Mouse (Mus musculus) embryo, embryonic 10.5 days (tissue): ENCODE data around the gene Gm17019.
"Not testable (repeated sequence)": the region's sequence is repeated elsewhere in the genome, so short reads cannot be mapped to it uniquely, and the experiment has no call there.

ENCODE experiments used
- DNase-seq: peaks from one replicate; pipeline ENCODE4 v3.0.0-alpha.2; 2015; ENCODE audit warnings: low spot score

Gene Gm17019

DNA sequence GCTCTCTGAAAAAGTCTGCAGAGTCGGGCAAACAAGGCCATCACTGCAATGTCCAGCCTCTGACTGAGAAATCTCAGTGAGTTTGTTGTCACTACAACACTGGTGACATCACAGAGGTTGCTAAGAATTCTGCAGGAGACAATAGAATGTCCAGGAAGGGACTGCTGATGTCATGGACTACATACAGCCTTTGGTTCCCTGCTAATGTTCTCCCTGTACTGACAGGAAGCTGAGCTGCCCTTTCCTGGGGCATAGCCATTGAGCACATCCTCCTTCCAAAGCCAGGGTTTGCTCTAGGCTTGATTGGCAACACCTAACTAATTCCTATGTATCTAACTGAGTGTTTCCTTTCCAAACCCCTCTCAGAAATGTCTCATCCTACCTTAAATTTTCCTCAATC is at the start of gene Gm17019:
TSS of gene Gm17019 (minus strand) at position 101 of the 400 bp plus-strand sequence.
- not testable (repeated sequence) for DNase-seq

DNA sequence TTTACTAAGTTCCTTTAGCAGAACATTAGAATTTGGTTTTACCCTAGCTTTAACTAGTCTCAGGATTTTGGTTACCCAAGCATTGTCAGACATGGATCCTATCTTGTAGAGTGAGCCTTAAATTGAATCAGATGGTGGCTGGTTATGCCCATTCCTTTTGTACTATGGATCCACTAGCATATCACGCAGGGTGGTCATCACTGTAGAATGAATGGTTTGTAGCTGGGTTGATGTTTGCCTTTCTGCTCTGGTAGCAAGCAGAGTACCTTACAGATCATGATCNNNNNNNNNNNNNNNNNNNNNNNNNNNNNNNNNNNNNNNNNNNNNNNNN is 29.6 kb upstream of the Gm17019 start:
- not testable (repeated sequence) for DNase-seq

DNA sequence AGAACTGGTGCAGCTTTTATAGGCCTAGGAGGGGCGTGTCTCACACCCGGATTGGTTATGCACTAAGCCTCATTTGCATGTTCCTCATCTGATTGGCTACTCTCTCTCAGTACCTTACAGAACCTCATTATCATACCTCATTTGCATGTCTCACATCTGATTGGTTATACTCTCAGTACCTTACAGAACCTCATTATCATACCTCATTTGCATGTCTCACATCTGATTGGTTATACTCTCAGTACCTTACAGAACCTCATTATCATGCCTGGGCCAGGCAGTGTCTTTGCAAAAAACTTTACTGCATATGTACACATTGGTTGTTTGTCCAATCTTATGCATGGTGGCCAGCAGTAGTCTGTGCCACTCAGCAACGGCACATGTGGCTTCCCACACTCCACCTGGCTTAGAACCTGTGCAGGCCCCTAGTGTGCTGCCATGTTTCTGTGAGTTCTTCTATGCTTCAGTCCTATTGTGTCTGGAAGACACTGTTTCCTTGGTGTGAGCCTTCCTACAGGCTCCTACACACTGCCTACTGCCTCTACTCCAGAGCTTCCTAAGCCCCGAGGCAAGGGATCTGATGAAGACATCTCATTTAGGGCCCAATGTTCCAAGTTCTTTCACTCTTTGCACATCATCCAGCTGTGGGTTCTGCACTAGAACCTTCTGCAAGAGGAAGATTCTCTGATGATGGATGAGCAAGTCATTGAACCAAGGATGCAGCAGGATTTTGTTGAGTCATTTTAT is 29.0 kb upstream of the Gm17019 start:
- not testable (repeated sequence) for DNase-seq

DNA sequence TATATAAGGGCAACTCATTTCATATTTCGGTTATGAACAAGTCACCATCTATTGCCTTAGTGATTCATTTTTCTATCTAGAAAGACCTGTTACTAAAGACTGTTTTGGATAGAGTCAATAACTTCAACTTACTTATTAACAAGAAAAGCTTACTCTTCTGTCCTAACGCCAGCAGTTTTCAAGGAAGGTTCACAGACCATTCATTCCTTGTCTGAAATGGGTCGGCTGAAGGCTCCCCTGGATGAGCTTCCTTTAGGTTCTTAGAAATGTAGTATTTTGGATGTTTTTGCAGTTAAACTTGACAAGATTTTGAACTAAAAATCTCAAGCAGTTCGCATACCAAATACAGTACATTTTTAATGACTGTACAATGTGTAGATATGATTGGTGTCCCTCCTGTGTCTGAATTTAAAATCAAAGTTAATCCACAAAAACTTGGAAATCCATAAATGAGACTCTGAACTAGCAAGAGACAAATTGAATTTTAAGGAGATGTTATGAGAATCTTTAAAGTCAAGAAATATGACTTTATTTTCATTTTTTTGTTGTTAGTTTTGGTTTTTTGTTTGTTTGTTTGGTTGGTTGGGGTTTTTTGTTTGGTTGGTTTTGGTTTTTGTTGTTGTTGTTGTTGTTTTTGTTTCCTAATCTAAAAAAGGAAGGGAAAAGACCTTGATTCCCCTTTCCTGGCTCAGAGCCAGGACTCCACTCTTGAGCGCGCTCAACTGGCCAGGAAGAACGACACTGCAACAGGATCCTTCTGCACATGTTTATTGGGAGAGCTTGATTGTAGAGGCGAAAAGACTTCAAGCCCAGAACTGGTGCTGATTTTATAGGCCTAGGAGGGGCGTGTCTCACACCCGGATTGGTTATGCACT is 21.6 kb upstream of the Gm17019 start:
- DNase-seq: not testable (repeated sequence)

DNA sequence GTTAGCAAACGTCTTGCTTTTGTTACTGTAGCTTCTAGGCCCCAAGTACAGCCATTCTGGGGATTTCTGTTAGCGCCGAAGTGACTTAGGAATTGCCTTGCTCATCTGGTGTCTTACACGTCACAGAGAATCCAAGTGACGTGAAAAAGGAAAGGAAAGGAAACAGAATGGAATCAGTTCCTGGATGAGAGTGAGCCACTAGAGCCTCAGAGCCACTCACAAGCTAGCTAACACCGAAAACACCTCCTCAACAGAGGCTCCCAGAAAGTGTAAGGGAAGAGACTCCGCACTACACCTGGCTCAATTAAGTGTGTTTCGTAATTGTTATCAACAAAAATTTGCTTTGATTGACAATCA is 20.8 kb upstream of the Gm17019 start:
- DNase-seq: not testable (repeated sequence)

DNA sequence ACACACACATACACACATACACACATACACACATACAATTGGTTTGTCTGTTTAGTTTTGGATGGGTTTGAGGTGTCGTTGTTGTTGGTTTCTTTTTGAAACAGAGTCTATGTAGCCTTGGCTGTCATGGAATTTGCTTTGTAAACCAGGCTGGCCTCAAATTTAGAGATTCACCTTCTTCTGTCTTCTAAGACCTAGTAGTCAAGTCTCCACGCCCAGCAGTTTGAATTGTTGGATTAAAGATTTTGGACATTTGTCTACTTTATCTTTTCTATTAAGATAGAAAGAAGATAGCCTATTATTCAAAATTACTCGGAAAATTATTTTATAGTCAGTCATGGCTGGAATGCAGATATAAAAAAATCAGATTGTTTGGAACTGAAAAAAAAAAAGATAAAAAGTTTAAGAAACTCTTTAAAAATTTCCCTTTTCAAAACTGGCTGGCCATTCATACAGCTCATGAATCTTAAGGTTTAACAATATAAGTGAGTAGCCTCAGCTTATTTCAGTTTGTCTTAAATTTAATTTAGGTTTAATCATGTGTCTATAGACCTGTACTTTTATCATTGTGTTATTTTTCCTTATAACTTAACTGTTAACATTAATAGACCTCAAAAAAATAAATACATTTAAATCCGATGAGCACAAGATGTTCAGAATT is 20.3 kb upstream of the Gm17019 start:
- not testable (repeated sequence) for DNase-seq

DNA sequence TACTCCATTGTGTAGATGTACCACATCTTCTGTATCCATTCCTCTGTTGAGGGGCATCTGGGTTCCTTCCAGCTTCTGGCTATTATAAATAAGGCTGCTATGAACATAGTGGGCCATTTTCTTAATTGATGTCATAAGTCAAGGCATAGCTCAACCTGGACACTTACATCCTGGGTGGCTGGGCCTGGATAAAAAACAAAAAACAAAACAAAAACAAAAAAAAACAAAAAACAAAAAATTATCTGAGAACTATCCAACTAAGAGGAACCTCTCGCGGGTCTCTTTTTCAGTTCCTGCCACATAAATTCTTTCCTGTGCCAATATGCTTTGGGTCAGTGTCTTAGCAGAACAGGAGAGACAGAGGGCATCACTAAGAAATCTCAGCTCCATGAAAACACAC is 18.0 kb upstream of the Gm17019 start:
- DNase-seq: not testable (repeated sequence)

DNA sequence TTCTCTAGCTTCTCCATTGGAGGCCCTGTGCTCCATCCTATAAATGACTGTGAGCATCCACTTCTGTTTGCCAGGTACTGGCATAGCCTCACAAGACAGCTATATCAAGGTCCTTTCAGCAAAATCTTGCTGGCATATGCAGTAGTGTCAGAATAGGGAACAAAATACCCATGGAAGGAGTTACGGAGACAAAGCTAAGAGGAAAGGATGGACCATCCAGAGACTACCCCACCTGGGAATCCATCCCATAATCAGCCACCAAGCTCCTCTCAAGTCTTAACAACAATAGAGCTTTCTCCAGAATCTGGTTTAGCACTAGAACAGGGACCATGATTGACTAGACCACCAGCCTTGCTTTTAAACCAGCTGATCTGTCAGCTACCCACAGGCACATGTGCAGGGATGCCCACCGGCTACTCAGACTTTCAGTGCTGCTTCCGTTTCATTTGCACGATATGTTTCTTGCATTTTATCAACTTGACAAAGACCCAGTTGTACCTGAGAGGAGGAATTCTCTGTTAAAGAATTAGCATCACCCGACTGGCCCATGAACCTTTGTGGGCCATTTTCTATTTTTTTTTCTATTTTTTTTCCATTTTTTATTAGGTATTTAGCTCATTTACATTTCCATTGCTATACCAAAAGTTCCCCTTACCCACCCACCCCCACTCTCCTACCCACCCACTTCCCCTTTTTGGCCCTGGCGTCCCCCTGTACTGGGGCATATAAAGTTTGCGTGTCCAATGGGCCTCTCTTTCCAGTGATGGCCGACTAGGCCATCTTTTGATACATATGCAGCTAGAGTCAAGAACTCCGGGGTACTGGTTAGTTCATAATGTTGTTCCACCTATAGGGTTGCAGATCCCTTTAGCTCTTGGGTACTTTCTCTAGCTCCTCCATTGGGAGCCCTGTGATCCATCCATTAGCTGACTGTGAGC is 12.3 kb upstream of the Gm17019 start:
- DNase-seq: not testable (repeated sequence)

DNA sequence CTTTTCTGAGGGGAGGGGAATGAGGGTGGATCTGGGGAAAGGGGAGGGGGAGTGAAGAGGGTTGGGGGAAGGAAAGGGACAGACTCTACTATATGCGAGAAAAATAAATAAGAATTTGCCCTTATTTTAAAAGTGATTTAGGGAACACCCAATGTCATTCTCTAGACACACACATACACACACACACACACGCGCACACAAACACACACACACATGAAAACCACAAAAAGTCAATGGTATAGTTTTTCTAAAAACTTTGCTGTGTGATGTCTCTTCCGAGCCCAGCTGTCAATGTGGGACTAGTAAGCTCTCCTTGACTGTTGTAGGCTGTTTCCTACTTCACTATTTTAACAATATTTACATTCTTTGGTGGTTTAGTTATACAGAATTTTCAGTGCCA is 8.0 kb upstream of the Gm17019 start:
- DNase-seq: not testable (repeated sequence)

DNA sequence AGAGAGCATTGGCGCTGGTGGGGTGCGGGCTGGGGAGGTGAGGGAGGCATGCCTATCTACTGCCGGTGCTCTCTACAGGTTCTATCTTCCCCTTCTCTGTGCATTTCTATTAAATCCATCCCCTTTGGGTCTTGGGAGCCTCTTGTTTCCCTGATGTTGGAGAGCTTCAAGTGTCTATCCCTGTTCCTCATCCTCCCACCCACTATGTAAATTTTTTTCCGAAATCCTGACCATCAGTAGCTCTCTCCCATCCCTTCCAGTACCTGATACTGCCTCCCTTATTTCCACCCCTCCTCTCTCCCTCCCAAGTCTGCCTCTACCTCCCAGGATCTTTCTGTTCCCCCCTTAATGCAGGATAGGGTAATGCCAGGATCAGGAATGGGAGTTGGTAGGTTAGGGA is 7.2 kb upstream of the Gm17019 start:
- peak; percentile 10 for DNase-seq

DNA sequence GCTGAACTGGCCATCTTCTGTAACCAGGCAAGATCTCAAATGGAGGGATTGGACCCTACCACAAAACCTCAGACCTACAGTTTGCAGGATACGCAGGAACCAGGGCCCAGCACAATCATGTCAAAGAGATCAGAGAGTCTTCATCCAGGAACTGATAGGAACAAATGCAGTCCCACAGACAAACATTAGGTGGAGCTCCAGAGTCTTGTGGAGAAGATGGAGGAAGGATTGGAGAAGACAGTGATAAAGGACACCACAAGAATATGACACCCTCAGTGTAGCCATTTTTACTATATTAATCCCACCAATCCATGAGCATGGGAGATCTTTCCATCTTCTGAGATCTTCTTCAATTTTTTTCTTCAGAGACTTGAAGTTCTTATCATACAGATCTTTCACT is 8.5 kb downstream of the Gm17019 start:
- DNase-seq: not testable (repeated sequence)

DNA sequence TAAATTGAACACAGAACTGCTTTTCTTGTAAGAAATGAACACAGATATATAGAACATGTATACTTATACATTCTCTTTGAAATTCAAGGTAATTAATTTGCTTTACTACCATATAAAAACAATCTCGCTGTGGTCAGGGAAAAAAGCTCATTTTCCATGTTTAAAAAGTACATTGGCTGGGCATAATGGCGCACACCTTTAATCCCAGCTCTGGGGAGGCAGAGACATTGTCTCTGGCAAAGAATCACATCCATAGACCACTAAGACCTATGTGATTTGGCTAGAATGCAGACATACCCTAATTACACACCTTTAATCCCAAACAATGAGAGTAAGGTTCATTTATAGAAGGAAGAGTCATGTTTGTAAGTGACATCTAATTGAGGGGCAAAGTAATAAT is 12.7 kb downstream of the Gm17019 start:
- DNase-seq: peak; percentile 1

DNA sequence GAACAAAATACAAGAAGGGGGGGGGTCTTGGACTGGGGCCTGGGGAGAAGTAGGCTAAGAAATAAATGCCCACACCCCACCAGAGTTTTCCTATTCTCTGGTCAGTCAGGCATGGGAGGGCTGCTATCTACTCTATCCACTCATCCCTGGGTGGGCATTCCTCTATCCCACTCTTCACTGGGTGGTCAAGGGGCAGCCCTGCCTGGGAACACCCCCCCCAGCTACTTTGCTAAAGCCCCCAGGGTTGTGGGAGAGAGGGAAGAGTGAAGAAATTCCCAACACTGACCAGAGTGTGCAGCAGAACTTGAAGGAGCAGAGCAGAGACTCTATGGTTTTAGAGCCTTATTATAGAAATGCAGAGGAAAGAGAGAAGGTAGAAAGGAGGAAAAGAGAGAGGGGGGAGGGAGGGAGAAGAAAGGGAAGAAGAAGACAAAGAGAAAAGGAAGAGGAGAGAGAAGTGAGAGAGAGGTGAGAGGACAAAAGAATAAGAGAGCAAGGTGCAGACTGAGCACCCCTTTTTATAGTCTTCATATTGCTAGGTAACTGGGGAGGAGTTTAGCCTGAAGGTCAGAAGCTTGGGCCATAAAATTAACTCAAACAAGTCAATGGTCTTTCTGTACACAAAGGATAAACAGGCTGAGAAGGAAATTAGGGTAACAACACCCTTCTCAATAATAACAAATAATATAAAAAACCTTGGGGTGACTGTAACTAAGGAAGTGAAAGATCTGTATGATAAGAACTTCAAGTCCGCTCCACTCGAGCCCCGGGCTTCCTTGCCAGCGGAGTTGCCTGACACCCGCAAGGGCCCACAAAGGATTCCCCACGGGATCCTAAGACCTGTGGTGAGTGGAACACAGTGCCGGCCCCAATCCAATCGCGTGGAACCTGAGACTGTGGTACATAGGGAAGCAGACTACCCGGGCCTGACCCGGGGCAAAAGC is 21.9 kb downstream of the Gm17019 start:
- DNase-seq: peak; percentile 0

DNA sequence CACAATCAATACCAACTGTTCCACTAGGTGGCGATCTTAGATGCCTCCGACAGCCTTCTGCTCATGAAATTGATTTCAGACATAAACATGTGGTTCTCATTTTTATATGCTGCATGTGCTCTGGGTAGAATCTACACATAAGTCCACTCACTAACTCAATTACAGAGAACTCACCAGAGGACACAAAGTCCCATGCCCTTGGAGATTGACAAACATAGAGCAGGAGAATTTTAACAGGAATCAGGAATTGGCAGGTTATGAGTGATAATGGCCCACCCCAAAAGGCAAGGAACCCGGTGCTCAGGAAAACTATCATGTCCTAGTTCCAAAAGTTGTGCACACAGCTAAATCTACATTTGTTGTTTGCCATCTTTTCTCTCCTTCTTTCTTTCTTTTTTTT is 25.9 kb downstream of the Gm17019 start:
- peak; percentile 0 for DNase-seq

DNA sequence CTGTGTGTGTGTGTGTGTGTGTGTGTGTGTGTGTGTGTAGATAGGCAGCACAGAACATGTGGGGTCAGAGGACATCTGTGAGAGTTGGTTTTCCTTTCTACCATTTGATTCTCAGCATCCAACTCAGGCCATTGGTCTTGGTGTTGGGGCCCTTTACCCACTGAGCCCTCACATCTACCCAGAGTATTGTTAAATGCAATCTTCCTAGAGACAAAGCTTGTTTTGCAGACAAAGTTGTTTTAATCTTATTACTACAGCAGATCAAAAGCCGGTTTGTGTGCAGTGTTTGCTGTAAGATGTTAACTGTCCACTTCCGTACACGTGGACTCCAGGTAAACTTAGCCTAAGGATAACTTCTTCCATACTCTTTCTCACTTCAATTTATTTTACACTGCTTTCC is 26.5 kb downstream of the Gm17019 start:
- peak; percentile 8 for DNase-seq

DNA sequence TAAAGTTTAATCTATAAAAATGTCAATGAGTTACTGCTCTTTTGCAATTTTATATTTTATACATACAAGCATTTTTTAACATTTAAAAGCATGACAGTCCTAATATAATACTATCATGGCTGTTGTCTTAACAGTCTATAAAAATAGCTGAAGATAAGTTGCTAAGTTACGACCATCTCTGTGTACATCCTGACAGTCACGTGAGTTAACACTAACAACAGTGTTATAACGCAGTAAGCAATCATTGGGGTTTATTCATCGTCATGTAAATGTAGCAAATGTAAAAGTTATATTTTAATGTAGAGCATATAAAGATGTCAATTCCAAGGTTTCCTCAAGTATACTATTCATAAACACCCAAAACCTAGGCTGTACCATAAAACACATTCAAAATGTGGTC is 27.2 kb downstream of the Gm17019 start:
- not testable (repeated sequence) for DNase-seq

DNA sequence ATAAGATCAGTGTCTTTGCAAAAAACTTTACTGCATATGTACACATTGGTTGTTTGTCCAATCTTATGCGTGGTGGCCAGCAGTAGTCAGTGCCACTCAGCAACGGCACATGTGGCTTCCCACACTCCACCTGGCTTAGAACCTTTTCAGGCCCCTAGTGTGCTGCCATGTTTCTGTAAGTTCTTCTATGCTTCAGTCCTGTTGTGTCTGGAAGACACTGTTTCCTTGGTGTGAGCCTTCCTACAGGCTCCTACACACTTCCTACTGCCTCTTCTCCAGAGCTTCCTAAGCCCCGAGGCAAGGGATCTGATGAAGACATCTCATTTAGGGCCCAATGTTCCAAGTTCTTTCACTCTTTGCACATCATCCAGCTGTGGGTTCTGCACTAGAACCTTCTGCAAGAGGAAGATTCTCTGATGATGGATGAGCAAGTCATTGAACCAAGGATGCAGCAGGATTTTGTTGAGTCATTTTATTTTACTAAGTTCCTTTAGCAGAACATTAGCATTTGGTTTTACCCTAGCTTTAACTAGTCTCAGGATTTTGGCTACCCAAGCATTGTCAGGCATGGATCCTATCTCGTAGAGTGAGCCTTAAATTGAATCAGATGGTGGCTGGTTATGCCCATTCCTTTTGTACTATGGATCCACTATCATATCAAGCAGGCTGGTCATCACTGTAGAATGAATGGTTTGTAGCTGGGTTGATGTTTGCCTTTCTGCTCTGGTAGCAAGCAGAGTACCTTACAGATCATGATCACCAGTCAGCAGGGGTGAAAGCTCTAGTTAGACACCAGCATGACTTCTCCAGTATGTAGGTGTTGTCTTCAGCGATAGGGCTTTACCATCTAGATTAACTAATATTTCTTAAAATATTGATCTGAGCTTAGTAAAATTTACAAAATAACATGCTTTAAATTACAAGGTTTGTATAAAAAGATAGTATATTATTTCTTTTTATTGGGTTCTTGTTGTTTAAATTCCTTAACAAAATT is 27.9 kb downstream of the Gm17019 start:
- not testable (repeated sequence) for DNase-seq

DNA sequence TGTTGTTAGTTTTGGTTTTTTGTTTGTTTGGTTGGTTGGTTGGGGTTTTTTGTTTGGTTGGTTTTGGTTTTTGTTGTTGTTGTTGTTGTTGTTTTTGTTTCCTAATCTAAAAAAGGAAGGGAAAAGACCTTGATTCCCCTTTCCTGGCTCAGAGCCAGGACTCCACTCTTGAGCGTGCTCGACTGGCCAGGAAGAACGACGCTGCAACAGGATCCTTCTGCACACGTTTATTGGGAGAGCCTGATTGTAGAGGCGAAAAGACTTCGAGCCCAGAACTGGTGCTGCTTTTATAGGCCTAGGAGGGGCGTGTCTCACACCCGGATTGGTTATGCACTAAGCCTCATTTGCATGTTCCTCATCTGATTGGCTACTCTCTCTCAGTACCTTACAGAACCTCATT is 34.7 kb downstream of the Gm17019 start:
- DNase-seq: not testable (repeated sequence)

DNA sequence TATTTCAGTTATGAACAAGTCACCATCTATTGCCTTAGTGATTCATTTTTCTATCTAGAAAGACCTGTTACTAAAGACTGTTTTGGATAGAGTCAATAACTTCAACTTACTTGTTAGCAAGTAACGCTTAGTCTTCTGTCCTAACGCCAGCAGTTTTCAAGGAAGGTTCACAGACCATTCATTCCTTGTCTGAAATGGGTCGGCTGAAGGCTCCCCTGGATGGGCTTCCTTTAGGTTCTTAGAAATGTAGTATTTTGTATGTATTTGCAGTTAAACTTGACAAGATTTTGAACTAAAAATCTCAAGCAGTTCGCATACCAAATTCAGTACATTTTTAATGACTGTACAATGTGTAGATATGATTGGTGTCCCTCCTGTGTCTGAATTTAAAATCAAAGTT is 35.2 kb downstream of the Gm17019 start:
- DNase-seq: not testable (repeated sequence)
